Mouse (Mus musculus) adrenal gland, adult (tissue): ENCODE measurements around the gene Mycbp.

ENCODE experiments used
- DNase-seq, 2 experiments: peaks; one replicate each; pipeline ENCODE4 v3.0.0; 2022 to 2023; ENCODE audit warnings: low spot score in 1 of 2; ENCODE audit not compliant: inconsistent age in 2 of 2

The Mycbp gene

GRCm38 (mm10) chr4:123904333-123905125, at the start of gene Mycbp:
TSS of gene Mycbp (plus strand) at chr4:123904832.
- peak; percentile 100 for DNase-seq

GRCm38 (mm10) chr4:123856888-123857287, 47.7 kb upstream of the Mycbp start:
- no peak for DNase-seq

GRCm38 (mm10) chr4:123858090-123858489, 46.5 kb upstream of the Mycbp start:
- no peak for DNase-seq

DNA sequence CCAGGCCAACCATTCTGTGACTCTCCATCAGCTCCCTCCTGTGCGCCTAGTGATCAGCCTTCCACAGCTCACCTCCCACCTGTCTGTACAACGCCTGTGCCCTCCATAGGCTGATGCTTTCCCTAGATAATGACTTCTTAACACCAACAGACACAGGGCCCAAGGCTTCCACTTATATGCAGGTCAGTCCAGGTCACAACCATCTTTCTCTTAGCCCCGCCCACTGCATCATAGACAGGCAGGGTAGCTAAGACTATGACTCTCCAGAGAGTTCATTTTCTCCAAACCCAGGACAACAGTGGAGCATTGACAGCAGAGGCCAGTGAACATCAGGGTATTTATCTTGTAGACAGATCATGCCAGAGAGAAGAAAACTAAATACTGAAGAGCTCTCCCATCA, 45.3 kb upstream of the Mycbp start, which contains the start of gene 4933427I04Rik:
Gene 4933427I04Rik, plus strand, starts transcription at position 301 of the 400 bp plus-strand sequence.
- DNase-seq: no peak

DNA sequence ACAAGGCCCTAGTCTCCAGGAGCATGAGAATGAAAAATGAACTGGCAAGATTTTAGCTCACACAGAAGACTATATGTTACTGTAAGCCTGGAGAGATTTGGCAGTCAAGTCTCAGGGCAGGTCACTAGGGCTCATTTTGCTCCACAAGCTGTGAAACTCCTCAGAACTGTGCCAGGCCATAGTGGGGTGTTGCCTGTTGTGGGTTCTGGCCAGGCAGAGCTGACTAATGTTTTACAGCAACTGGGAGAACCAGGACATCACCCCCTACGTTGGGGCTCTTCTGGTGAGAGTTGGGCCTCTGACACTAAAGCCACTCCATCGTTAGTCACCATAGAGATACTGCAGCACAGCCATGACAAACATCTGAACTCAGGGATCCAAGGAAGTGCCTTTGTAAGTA, 44.8 kb upstream of the Mycbp start:
- DNase-seq: no peak

DNA sequence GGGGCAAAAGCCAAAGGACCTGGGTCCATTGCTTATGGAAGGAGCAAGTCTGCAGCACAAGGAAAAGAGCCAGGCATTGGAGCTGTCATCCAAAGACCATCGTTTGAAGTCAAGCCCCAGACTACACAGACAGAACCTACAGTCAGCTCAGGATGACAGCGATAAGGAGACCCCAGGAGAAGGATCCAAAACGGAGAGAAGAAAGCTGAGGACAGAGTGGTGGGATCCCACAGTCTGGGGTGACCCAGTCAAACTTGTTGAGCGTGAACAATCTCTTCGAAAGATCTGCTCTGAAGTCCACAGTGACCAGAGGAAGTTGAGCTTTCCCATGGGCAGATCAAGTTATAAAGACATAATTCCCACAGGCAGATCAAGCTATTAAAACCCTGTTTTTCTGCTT, 44.0 kb upstream of the Mycbp start:
- DNase-seq: no peak

DNA sequence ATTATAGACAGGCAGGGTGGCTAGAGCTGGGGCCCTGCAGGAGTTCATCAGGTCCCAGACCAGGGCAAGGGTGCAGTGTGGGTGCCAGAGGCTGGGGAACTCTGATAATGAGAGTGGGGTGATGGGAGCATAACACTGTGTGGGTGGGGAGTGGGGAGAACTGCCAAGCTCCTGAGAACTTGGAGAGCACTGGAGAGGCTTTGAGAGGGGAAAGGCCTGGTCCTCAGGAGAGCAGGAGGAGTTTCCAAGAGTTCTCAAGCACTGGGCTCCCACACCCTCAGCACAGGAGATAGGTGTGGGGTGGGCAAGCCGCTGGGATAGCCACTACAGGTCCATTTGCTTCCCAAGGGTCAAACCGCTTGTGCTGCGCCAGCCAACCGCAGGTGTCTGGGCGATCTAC, 10.9 kb upstream of the Mycbp start:
- DNase-seq: no peak

DNA sequence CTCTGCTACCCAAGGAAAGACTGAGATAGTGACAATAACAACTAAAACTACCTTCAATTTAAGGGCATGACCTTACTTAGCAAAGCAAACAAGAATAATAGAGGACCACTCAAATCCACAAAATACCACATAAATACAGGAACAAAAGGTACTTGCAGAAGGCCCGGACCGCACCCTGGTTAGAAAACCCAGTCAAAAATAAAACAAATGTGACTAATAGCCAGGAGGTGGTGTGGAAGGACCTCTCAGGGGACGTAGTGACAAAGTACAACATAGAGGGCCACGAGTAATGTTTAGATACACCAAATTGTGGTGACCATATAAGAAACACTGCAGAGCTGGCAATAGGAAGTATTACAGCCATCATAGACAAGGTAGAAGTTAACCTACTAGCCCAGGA, 10.3 kb upstream of the Mycbp start:
- no peak for DNase-seq

- DNase-seq: peak; percentile 31 to 73
These were observed 5.9 kb upstream of the Mycbp start for GRCm38 (mm10) chr4:123898696-123899095.

GRCm38 (mm10) chr4:123903432-123903831, 1.2 kb upstream of the Mycbp start:
- peak in 1 of 2 experiments; percentile 46 for DNase-seq

DNA sequence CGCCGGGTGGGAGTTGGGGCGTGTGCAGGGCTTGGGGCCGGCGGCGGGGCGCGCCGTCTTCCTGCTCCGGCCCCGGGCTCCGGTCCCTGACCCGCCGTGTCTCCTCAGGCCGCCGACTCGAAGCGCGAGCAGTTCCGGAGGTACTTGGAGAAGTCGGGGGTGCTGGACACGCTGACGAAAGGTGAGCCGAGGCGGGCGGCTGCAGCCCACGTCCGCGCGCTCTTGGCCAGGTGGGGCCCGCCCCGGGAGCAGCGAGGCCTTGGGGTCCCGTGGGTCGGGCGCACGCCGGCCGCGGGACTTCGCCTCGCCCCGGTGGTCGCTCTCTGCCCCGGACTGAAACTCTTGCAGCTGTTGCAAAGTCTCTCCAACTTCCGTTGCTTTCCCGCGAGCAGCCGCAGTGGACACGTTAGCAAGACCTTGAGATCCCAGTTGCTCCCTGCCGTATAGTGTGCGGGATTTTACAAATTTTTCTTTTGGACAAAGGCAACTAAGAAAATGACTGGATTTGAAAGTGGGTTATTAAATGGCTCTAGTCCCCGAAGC, 565 bp downstream of the Mycbp start:
- DNase-seq: no peak

- no peak for DNase-seq
These were observed 6.9 kb downstream of the Mycbp start for GRCm38 (mm10) chr4:123911503-123911902.

GRCm38 (mm10) chr4:123912431-123912830, 7.8 kb downstream of the Mycbp start:
- peak in 1 of 2 experiments; percentile 81 for DNase-seq

GRCm38 (mm10) chr4:123916748-123917547, 12.3 kb downstream of the Mycbp start, which contains the start of gene Rragc:
TSS of gene Rragc (plus strand) at chr4:123917446.
- peak; percentile 100 for DNase-seq

- DNase-seq: peak in 1 of 2 experiments; percentile 81
These were observed 13.0 kb downstream of the Mycbp start, which contains the start of gene 4930535I16Rik for GRCm38 (mm10) chr4:123917548-123918140. TSS of gene 4930535I16Rik (minus strand) at chr4:123918022.

- no peak for DNase-seq
These were observed 14.2 kb downstream of the Mycbp start for GRCm38 (mm10) chr4:123918851-123919250.

DNA sequence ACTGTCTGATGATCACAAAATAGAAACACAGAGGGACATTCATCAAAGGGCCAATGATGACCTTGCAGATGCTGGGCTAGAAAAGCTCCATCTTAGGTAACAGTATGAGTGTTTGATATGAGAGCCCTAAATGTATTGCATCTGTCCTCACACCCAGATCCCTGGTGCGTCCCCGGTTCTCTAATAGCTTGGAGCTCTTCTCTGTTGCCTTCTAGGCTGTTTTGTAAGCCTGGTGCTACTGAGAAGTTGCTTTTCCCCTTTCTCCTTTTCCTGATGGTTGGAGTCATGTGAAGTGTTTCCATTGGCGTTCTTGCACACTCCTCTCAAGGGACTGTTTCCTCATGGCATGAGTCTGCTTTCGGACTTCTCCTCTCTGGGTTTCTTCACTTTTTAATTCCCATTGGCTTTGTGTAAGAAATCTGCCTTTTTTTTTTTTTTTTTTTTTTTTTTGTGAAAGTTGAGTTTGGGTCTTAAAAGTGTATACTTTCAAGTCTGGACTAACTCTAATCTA, 16.5 kb downstream of the Mycbp start:
- DNase-seq: peak in 1 of 2 experiments; percentile 55

DNA sequence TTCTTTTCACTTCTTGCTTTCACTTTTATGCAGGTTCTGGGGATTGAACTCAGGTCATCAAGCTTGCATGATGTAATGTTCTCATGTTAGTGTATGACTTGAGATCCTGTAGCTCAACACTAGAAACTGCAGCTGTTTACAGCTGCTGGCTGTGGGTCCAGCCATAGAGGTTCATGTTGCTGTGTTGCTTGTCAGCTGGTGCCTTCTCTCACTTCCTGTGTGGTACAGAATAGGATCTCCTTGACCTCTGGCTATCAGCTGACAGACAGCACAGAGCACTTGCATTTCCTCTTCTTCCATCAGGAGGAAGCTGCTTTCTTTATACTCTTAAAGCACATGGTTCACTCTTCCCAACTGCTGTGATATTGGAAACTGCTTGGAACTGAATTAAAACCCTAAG, 23.3 kb downstream of the Mycbp start:
- DNase-seq: peak in 1 of 2 experiments; percentile 50

DNA sequence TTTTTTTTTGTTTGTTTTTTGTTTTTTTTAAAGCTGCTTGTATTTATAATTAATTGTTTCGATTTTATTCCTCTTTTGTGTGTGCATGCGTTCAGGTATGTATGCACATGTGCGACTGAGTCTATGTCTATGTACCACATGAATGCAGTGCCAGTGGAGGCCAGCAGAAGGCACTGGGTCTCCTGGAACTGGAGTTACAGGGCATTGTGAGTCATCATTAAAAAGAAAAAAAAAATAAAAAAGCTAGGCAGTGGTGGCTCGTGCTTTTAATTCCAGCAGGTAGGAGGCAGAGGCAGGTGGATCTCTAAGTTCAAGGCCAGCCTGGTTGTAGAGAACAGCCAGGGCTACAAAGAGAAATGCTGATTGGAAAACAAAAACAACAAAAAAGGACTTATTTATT, 25.4 kb downstream of the Mycbp start:
- DNase-seq: no peak

DNA sequence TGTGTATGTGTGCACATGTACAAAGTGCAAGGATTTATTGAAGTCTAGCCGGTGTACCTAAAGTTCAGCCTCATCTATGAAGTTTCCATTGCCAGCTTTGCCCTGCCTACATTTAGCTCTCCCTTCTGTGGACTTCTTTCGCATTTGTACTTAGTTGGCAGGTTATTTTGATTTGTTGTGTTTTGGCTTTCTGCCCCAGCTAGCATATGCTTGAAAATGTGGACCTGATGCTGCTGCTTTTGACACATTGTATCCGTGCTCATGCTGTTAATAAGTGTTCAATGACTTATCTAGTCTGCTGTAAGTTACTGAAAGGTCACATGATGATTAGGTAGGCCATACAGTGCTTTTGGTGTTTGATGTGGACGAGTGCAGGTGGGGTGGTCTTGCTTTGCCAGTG, 29.7 kb downstream of the Mycbp start:
- no peak for DNase-seq

GRCm38 (mm10) chr4:123936059-123936458, 31.4 kb downstream of the Mycbp start:
- no peak for DNase-seq
